Mouse (Mus musculus): Measurements from ENCODE around the gene Kcnk13. TPM values are rescaled to one million over a fixed set of nuclear protein-coding genes. Genes with fewer than 3 reads are reported as not detected.

The Kcnk13 gene
- polyA plus RNA-seq, 1 experiment from 2014 or later, result 3.6 TPM

DNA sequence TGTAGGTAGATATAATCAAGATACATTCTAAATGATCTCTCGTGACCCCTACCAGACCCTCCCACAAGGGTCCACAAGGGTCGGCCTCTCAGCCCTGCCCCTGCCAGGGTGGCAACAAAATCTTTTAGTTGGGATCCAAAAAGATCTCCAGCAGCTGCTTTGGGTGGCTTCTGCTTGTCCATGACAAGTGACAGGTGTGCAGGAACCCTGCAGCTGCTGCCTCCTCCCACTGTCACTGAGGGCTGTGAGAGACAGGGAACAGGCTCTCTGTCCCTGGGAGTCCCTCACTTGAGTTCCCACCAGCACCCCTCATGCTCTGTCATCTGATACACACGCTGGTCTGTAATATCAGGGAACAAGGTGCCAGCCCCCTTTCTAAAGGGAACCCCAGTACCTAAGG is 137.4 kb downstream of the Kcnk13 start:
- H3K27me3 ChIP-seq (ENCODE audit: insufficient read depth, low read length), result 0 out of 2 replicates have a peak, but pooled peaks cover 3% of the 10 kb centered on the region
- ATAC-seq (ENCODE audit: insufficient read depth), result no peak
- no peaks in the 10 kb centered on the region for H3K9me3 ChIP-seq (ENCODE audit: low read depth, low read length)

DNA sequence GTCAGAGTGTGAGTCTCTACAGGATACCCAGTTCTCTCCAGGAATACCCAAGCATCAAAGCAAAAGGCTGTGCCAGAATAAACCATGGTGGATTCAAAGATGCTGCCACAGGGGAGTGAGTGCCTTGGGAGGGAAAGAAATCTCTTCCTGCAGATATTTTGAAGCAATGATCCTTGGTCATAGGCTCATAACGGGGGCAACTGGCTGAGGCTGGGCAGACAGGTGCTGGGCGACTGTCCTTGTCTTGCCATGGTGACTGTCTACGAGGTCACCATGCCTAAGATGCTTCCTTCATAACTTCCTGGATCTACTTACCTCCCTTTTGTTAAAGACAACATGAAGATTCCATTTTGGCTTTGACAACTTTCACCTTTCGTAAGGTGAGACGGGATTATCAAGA is 140.2 kb downstream of the Kcnk13 start:
- H3K4me3 ChIP-seq (ENCODE audit: low read depth, low read length), result no peak overlapping the region
- H3K27me3 ChIP-seq (ENCODE audit: insufficient read depth, low read length), result 0 out of 2 replicates have a peak, but pooled peaks cover 3% of the 10 kb centered on the region
- TF ChIP-seq CTCF (IDR thresholded peaks at IDR 0.05; ENCODE audit: low read depth), result no peak
- no peaks in the 10 kb centered on the region for H3K36me3 ChIP-seq (ENCODE audit: insufficient read depth)
- no peak overlapping the region for H3K27ac ChIP-seq (ENCODE audit: low read depth)
- DNase-seq, result no peak
- no peak overlapping the region for H3K4me2 ChIP-seq
- 81% methylated on average over 5 of the region's 5 CpGs for WGBS
- no peaks in the 10 kb centered on the region for H3K4me1 ChIP-seq (ENCODE audit: insufficient read depth)
- ATAC-seq (ENCODE audit: insufficient read depth), result no peak
- H3K9me3 ChIP-seq (ENCODE audit: low read depth, low read length), result no peaks in the 10 kb centered on the region
- H3K9ac ChIP-seq, result no peak overlapping the region

More for the DNA sequence above, 137.4 kb downstream of the Kcnk13 start:
- Histone ChIP-seq H3K4me3 (ENCODE audit: low read depth, low read length) (no peak overlapping the region), H3K4me2 (no peak overlapping the region), H3K36me3 (ENCODE audit: insufficient read depth) (no peaks in the 10 kb centered on the region), H3K27ac (ENCODE audit: low read depth) (no peak overlapping the region), H3K4me1 (ENCODE audit: insufficient read depth) (no peaks in the 10 kb centered on the region), H3K9ac (no peak overlapping the region)
- no peak for DNase-seq
- no peak for TF ChIP-seq CTCF (IDR thresholded peaks at IDR 0.05; ENCODE audit: low read depth)
- 63% methylated on average over 3 of the region's 3 CpGs for WGBS

DNA sequence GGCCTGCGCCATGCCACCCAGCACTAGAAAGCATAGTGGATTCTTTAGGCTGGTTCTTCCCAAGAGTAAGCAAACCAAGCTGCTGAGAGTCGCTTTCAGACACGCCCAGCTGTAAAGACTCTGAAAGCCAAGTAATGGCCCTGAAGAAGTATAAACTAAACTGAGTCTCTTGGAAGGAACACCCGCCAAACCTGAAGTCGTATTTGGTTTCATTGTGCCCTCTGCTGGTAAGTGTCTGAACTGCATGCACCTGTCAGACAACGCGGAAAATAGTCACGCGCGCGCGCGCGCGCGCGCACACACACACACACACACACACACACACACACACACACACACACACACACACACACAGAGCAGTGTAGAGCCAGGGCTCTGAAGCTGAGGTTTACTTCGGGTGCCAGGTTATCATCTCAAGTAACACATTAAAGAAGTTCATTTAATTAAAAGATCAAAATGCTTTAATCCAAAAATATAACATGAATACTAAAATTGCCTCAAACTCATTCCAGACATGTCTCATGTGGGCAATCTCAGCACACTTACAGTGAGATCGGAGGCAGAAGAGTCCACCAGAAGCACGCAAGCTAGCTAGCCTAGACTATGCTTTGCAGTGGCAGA is 142.1 kb downstream of the Kcnk13 start:
- 0 out of 2 replicates have a peak, but pooled peaks cover 2% of the 10 kb centered on the region for H3K36me3 ChIP-seq (ENCODE audit: insufficient read depth)
- no peak overlapping the region for H3K4me3 ChIP-seq (ENCODE audit: low read depth, low read length)
- peak; percentile 38 for ATAC-seq (ENCODE audit: insufficient read depth)
- no peak overlapping the region for H3K4me2 ChIP-seq
- no peaks in the 10 kb centered on the region for H3K27me3 ChIP-seq (ENCODE audit: insufficient read depth, low read length)
- H3K9me3 ChIP-seq (ENCODE audit: low read depth, low read length), result no peaks in the 10 kb centered on the region
- TF ChIP-seq CTCF (IDR thresholded peaks at IDR 0.05; ENCODE audit: low read depth), result peak; percentile 89
- peak; percentile 93 for DNase-seq
- 11% methylated on average over 20 of the region's 20 CpGs for WGBS
- no peak overlapping the region for H3K9ac ChIP-seq
- no peak overlapping the region for H3K27ac ChIP-seq (ENCODE audit: low read depth)
- 0 out of 2 replicates have a peak, but pooled peaks cover 5% of the 10 kb centered on the region for H3K4me1 ChIP-seq (ENCODE audit: insufficient read depth)

DNA sequence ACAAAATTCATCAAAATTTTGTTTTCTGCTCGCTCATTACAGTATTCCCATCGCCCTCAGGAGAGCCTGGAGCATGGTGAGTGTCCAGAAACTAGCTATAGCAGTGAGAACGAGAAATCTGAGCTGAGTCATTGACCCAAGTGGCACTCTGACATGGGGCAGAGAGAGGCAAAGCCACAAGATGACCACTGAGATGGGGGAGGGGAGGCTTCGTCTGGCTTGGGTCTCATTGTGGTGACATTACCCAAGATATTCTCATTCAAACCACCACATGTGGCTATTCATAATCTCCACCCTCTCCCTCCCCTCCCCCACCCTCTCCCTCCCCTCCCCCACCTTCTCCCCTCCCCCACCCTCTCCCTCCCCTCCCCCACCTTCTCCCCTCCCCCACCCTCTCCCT is 143.1 kb downstream of the Kcnk13 start:
- H3K4me2 ChIP-seq, result no peak overlapping the region
- H3K36me3 ChIP-seq (ENCODE audit: insufficient read depth), result peaks cover 12% of the 10 kb centered on the region
- WGBS, result 38% methylated on average over 4 of the region's 4 CpGs
- H3K4me3 ChIP-seq (ENCODE audit: low read depth, low read length), result no peak overlapping the region
- H3K27ac ChIP-seq (ENCODE audit: low read depth), result no peak overlapping the region
- DNase-seq (no peak), ATAC-seq (ENCODE audit: insufficient read depth) (no peak)
- H3K9ac ChIP-seq, result no peak overlapping the region
- no peak for TF ChIP-seq CTCF (IDR thresholded peaks at IDR 0.05; ENCODE audit: low read depth)
- no peaks in the 10 kb centered on the region for H3K9me3 ChIP-seq (ENCODE audit: low read depth, low read length)
- 0 out of 2 replicates have a peak, but pooled peaks cover 6% of the 10 kb centered on the region for H3K4me1 ChIP-seq (ENCODE audit: insufficient read depth)
- no peaks in the 10 kb centered on the region for H3K27me3 ChIP-seq (ENCODE audit: insufficient read depth, low read length)

DNA sequence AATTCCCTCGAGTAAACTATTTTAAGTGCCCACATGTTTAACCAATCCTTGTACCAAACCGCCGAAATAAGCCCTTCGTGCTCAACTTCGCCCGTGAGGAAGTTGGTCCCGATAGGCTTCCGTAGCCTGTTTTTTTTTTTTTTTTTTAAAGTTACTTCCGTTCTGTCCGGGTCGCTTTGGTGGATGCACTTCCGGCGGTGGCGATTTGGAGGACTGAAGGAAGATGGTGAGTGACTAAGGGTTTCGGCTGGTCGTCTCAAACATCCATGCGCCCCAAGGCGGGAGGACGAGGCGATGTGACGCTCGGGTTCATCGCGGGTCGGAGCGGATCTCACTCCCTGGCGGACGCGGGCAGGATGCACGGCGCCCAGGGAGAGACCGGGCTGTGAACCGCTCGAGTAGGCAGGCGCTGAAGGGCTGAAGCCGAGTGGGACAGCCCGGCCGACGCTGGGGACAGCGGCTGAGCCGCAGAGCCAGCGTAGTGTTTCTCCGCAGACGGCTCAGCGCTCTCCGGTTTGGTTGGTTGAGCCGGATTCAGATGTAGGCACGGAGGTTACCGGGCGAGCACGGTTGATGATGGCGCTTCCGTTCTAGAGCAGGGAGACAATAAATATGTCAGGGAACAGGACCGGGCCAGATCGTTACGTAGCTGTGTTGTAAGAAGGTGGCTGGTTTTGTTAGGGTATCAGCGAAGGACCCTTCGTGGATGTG is 145.8 kb downstream of the Kcnk13 start, which contains the start of gene Psmc1:
Gene Psmc1, plus strand, starts transcription at position 169 of the 711 bp plus-strand sequence.
- ATAC-seq (ENCODE audit: insufficient read depth), result peak; percentile 81
- WGBS, result under 1% methylated on average over 58 of the region's 58 CpGs
- DNase-seq, result peak; percentile 96

More for the DNA sequence above, 145.8 kb downstream of the Kcnk13 start, which contains the start of gene Psmc1:
- Histone ChIP-seq H3K4me2 (peak within 1 kb of the TSS; percentile 85), H3K27me3 (ENCODE audit: insufficient read depth, low read length) (no peaks in the 10 kb centered on the region), H3K4me3 (ENCODE audit: low read depth, low read length) (peak within 1 kb of the TSS; percentile 94), H3K4me1 (ENCODE audit: insufficient read depth) (0 out of 2 replicates have a peak, but pooled peaks cover 6% of the 10 kb centered on the region), H3K9ac (peak within 1 kb of the TSS; percentile 94), H3K36me3 (ENCODE audit: insufficient read depth) (peaks cover 33% of the 10 kb centered on the region), H3K9me3 (ENCODE audit: low read depth, low read length) (no peaks in the 10 kb centered on the region), H3K27ac (ENCODE audit: low read depth) (peak within 1 kb of the TSS; percentile 88)
- no peak for TF ChIP-seq CTCF (IDR thresholded peaks at IDR 0.05; ENCODE audit: low read depth)

Small RNA genes within 50 kb of the gene (microRNA-seq; reads per million reads assigned to microRNA genes)
- gene Gm23291 (ENCODE audit: borderline number of aligned reads), result not detected

Other genes with a start within 250 kb of the Kcnk13 start
- 22.1 and 22.8 TPM in 2 replicates for gene Efcab11, start 80.1 kb upstream of the Kcnk13 start, polyA plus RNA-seq (2014; fragmentation: Nextera tagmentation; extraction: Ambion mirVana)
- gene Tdp1, start 80.0 kb upstream of the Kcnk13 start, polyA plus RNA-seq (2014; fragmentation: Nextera tagmentation; extraction: Ambion mirVana), result 74.8 and 82.9 TPM in 2 replicates
- 308 and 325 TPM in 2 replicates for gene Psmc1, start 145.7 kb downstream of the Kcnk13 start, polyA plus RNA-seq (2014; fragmentation: Nextera tagmentation; extraction: Ambion mirVana)
- gene Nrde2, start 195.2 kb downstream of the Kcnk13 start, polyA plus RNA-seq (2014; fragmentation: Nextera tagmentation; extraction: Ambion mirVana), result 14.5 and 16.7 TPM in 2 replicates
- gene Calm1, start 234.9 kb downstream of the Kcnk13 start, polyA plus RNA-seq (2014; fragmentation: Nextera tagmentation; extraction: Ambion mirVana), result 1,610 and 1,758 TPM in 2 replicates

Data from lung, embryonic 14.5 days (tissue).